Mouse (Mus musculus) kidney, postnatal 14 days (tissue): ENCODE results near the gene Smg6.
"Not testable (repeated sequence)": the region's sequence is repeated elsewhere in the genome, so short reads cannot be mapped to it uniquely, and the experiment has no call there.

Experiments
- DNase-seq: peaks from one replicate; pipeline ENCODE4 v3.0.0; 2022; ENCODE audit warnings: mixed read lengths

Smg6 gene

DNA sequence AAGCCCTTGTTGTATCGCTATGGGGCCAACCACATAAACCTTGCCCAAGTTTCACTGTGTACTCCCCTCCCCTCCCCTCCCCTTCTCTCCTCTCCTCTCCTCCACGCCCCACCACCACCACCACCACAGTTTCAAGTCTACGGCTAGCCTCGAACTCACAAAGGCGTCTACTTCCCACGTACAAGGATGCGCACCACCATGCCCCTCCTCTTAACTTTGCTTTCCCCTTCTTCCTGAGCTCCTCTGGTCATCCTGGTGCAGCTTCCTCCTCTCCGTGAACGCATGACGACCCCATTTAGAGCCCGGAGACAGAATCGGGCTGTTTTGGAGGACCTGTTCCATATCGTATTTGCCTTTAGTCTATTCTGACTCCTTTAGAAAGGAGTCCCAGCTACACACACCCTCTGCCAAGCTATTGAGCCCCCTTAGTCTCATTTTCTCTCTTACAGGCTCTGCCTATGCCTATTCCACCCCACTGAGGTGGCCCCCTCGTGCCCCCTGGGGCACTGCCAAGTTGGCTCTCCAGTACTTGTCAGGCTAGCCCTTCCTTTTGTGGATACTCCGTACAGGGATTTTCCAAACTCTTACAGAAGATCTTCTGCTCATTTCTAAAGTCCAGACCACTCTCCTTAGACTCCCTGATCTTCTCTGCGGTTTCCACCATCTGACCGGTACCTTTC is 245.7 kb downstream of the Smg6 start:
- no peak for DNase-seq

DNA sequence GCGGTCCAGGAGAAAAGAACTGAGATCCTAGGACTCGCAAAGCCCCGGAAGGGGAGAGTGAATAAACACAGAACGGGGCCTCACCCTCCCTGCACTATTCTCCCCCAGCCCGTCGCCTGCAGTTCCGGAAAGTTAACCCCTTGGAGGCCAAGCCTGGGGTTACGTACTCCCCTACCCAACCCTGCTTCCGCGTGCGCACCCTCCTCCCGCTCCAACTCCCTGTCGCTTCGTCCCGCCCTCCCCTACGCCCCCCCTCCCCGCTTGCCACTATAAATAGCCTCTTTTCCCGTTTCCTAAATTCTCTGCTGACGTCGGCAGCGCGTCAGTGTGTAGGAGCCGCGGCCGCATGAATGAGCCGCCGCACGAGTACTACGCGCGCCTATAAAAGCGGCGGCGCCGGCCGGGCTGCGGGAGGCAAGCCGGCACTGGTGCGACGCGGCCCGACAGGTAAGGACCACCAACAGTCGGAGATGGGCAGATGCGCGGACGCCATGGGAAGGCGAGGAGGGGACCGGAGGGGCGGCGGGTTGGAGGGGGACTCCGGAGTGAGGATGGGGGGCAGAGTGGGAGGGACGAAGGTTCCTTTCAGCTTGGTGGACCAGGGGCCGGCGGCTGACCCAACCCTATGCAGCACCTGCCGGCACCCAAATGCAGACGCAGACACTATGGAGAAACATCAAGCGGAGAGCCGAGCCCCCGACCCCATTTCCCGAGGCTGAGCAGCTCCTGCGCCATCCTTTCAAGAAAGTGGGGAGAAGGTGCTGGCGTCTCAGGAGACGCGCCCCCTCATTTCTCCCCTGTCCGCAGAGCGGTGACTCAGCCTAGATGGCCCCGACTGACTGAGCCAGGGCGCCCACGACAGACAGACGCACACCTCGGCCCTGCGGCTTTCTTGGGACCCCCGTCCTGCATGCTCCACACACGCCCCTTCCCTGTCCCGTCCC is 246.8 kb downstream of the Smg6 start:
- peak; percentile 53 for DNase-seq

DNA sequence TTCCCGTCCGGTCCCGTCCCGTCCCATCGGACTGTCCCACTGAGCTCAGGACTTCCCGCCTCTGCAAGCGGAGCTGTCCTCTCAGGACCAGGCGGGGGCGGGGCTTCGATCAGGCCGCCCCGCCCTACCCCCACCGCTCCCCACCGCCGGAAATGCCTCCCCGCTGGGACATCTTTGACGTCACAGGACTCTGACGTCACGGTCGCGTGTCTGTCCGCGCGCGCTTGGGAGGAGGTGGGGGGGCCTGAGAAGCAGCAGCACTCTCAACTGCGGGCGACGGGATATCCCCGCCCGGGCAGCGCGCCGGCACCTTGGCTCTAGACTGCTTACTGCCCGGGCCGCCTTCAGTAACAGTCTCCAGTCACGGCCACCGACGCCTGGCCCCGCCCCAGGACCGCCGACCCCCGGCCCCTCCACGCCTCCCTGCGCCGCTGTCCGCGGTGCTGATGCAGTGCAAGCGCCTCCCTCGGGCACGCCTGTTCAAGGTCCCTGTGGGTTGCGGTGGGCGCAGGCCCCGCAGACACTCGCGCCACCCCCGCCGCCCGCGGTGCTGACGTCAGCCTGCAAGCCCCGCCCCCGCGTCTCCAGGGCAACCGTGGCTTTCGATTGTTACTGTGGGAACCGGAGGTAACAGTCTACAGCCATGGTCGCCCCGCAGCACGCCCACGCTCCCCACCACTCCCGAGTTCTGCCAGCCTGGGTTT is 247.6 kb downstream of the Smg6 start:
- DNase-seq, result peak; percentile 91

DNA sequence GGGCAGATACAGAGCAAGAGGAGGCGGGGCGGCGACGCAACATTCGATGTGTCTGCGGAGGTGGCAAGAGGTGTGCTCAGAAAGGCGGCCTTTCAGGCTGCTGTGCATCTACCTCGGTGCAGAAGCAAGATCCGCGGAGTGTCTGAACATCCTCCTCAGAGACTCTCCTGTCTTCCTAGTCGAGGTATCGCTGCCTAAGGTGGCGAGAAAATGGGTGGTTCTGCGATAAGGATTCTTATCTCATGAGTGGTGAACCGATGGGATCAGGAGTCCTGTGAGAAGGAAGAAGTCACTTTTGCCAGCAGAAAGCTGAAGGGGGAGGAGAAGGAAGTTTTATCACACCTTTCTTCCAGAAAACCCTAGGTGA is 248.2 kb downstream of the Smg6 start:
- DNase-seq, result no peak

DNA sequence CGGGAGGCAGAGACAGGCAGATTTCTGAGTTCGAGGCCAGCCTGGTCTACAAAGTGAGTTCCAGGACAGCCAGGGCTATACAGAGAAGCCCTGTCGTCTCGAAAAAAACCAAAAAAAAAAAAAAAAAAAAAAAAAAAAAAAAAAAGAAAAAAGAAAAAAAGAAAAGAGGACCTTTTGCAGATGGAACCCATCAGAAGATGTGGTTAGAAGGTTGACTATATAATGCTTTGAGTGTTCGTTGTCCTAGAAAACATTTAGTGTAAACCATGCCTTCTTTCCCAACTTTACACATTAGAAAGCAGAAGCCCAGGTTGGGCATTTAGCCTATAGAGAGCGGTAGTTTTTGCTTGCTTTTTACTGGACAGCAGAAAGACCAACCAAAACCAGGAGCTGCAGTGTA is 249.0 kb downstream of the Smg6 start:
- not testable (repeated sequence) for DNase-seq

DNA sequence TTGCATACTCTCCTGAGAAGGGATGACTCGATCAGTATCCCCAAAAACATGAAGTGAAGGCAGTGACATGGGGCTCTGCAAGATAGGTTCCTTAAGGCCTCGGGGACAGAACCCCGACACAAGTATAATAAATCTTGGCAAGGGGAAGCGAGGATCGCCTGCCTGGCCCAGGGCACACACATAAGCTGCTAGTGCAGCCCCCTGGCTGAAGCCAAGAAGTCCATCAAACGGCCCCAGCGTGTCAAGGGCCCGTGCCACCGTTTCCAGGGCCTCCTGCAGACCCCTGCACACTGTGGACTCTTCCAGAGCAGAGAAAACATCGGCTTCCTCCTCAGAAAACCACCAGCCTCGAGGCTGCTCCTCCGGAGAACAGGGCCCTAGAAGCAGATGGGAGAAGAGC is 252.4 kb downstream of the Smg6 start:
- no peak for DNase-seq

DNA sequence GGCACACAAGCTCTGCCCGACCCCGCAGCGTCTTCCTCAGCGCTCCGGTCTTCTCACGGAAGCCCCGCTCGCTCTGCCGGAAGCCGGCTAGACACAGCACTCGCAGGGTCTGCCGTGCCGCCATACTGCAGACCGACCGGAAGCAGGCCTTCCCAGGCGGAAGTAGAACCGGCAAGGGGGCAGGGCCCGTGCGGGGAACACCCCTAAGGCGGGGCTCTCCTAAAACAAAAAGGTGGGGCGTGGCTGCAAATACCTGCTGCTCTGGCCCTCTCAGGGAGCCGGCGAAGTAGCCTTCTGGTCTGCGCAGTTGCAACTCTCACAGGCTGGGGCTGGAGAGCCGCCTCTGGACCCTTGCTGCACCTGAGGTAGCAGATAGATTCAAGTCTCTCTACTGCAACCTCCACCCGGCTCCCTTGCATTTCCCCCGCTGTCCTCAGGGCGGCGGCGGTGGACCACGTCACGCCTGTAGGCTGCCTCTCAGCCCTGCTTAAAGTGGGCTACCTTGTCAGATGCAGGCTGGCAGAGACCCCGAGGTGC is 253.1 kb downstream of the Smg6 start, which contains the start of gene Ovca2:
Gene Ovca2 (minus strand): TSS at position 164 of the 537 bp plus-strand sequence.
- peak; percentile 93 for DNase-seq

DNA sequence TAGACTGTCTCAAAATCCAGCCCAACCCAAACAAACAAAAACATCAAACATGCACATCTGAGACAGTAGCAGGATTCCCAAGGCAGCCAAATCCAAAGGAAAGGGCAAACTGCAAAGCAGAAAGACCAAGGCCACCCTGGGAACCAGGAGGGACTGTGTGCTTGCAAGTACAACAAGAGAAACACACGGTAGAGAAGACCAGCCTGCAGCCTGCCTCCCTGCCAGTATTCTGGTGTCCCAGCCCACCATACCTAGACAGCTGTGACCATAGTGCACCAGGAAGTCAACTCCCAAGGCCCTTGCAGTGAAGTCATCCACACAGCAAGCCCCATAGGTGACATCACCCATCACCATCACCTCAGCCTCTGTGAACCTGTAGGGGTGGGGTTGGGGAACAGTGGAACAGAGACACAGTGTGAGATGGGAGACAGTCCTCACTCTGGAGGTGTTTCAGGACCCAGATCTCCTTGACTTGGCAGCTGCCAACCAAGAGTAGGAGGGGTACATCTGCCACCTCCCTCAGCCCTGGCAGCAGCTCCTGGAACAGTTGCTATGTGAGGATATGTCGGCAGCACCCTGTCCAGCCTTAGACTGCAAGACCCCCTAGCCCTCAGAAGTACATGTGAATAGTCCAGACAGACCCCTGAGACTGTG is 258.4 kb downstream of the Smg6 start:
- DNase-seq, result no peak

DNA sequence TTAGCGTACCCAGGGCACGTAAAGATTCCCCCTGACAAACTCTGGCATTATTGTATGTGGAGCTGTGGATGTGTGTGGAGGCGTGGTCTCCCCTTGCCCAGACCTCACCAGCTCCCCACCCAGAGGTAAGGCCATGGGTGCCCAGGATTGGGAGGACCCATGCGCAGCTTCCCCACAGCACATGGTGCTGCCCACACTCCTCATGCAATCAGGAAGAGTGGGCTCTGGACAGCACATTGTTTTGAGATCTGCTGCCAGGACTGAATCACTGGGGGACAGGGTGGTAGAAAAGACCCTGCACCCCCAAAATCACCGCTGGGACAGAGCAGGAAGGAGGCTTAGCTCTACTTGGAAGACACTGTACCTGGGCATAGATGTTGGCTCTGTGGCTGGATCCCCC is 258.9 kb downstream of the Smg6 start:
- no peak for DNase-seq

DNA sequence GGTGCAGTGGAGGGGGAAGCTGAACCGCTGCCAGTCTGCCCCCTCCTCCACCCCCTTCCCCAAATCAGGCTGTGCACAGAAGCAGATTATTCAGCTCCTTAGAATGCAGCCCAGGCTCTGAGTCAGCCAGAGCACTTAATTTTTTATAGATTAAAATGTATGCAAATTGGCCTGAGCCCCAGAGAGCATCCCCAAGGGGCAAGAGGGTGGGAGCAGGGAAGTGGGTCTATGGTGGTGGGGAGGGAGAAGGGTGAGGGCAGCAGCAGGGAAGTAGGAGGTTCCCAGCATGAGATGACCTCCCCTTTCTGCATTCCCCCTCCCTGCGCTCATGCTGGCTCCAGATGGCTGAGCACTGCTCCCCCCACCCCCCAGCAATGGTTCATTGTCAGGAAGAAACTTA is 259.4 kb downstream of the Smg6 start:
- DNase-seq, result no peak

DNA sequence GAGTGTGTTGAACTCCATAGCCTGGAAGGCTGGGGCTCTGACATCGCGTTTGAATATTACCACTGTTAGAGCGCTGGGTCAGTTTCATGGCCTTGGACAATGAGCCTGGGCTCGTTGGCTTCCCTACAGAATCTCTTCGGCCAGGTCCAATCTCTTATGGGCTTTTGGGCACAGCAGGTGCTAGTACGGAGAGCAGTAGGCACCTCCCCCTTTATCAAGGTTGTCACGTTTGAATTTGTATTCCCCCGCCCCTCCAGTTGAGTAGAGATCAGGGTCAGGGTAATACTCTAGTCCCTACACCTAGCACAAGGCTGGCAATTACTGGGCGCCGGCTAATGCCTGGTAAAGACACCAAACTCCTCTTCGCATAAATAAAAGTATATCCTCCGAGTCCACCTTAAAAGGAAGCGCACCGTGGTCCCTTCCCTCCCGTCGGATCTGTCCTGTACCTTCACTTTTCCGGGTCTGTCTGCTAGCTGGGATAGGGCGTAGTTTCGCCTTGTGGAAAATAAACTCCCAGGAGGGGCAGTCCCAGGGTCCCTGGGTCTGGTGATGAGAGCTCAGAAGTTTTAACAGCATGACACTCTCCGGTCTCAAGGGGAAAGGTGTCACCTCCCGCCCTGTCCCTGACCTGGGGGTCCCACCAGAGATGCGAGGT is 264.2 kb downstream of the Smg6 start:
- DNase-seq, result no peak

DNA sequence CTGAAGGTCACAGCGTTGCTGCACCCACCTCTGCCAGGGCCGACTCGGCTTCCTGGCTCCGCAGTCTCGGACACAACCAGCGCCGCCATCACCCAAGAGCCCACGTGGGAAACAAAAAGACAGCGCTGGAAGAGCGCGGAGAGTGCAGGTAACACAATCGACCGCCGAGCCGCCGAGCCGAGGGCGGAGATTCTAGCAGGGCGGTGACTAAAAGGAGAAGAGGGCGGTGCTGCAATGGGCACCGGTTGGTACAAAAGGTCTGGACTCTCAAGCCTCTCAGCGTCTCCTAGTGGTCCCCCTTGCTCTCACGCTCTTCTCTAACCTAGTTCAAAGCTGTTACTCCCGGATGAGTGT is 264.7 kb downstream of the Smg6 start:
- peak; percentile 90 for DNase-seq

DNA sequence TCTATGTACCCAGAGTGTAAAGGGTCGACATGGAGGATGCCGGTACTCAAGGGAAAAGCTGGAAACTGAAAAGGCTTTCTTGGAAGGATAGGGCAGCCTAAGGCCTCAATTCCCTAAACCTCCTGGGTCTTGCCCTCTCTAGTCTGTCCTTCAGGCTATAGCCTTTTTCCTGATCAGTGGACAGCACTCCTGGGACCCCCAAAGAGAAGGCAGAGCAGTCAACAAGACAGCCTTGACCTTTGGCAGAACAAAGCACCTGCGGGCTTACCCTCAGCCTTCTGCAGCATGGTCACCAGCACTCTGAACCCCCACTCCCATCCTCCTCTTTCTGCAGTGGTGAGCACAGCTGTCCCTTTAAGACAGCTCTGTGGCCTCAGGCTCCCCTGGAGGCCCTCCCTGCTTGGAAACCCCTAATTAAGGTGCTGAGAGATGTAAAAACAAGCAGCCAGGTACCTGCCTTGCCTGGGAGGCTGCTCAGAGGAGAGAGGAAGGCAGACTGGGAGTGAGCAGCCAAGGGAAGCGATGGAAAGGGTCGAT is 265.4 kb downstream of the Smg6 start, which contains the start of gene Dph1:
Gene Dph1 (minus strand): TSS at position 337 of the 537 bp plus-strand sequence.
- no peak for DNase-seq

DNA sequence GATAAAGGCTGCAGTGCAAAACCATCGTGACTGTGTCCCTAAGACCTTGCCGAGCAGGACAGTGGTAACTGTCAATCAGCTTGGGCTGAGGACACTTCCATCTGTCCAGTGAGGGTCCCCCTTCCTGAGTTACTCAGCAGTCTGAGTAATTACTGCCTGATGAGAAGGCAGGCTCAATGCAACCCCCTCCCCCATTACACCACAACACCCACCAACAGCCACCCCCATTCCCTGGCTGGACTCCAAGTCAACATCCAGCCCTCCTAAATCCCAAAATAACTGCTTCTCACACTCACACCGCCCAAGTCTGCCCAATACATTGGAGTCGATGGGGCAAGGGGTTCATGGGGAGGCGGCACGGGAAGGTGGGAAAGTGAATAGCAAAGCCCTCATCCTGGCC is 266.2 kb downstream of the Smg6 start:
- no peak for DNase-seq

DNA sequence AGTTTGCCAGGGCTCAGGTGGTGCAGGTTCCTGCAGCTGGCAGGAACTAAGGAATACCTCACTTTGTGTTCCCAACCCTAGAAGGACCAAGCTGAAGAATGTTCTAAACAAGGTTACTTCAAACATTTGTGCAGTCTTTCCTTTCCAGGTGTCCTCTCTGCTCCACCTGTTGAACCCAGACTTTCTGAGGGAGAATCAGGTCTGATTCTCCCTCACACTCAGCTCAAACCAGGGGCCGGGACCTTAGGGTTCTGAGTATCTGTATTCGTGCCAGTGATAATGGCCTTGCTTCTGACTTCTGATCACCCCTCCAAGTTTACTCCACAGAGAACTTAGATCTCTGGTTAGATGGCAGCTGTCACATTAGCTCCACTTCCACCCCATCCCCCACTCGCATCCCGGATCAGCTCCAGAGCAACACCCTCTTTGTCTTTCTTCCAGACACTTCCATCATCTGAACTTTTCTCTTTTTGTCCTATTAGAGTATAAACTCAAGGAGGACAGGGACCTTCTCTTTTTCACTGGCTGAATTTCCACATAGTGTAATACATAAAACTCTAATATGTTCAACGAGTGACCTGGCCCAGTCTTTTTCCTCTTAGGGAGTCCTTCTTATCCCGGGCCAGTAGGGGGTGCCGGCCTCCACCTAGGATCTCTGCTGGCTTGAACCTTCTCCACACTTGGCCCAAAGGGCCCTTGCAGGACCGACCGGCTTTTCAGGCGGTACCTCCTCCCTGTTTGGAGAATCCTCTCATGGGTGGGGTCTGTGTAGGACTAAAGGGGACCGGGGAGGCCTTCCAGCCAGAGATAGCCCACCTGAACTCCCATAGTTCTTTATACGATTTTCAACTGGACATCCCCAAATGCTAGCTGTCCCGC is 267.0 kb downstream of the Smg6 start:
- peak; percentile 87 for DNase-seq

DNA sequence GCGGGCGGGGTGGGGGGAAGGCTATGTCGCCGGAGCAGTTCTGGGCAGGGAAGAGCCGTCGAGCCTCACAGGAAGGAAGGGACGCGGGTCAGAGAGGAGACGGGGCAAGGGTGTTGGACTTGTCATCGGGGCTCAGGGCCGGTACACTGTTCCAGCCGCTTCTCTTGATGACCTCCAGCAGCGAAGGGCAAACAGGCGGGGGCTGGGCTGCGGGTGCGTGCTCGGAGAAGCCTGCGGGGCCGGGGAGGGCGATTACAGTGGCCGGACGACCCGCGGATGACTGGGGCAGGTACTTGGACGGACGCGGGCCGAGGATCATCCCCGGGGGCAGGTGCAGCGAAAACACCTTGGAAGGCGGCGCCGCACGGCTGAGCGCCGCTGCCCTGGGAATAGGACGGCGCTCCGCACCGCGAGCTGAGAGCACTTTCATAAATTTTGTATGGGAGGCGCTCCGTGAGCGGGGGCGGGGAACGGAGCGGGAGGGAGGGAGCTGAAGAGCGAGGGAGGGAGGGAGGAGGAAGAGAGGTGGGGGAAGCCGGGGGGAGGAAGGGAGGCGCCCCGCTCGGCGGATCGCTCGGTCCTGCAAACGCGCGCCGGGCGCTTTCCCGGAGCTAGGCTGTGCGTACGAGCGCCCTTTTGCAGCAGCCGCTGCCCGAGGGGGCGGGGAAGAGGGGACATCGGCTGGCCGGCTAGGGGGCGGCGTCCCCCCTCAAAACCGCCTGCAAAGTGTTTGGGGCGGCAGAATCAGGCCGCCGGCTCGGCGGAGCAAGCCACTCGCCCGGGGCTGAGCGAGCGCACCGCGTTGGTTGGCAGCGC is 267.8 kb downstream of the Smg6 start, which contains the start of gene Rtn4rl1:
Gene Rtn4rl1 (plus strand): TSS at position 528 of the 816 bp plus-strand sequence.
- DNase-seq, result peak; percentile 81

DNA sequence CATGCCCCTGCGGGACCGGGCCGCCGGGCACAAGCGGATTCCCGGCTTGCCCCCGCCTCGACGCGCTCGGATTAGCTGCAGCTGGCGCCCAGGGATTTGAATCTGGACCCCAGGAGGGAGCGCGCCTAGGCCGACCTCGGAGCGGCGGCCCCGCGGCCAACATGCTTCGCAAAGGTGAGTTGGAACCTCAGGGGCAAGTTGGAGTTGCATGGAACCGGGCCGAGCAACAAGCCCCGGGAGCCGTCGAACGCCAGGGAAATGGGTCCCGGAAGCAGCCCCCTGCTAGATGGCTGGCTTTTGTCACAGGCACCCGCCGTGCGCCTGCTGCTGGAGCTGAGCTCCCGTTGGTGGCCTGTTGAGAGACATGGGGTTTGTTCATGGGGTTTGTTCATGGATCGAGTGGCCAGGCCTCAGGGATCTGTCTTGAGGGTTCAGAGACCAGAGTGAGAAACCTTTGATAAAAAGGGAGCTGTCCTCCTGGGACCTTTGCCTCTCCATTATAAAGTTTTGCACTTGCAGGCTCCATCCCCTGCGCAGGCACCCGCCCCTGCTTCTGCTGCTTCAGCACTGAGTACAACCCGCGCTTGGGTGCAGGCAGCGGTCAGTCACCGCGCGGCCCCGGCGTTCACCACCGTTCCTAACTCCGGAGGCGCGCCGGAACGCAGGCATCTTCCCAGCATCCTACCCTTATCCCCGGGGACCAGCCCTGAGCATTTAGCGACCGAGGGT is 268.7 kb downstream of the Smg6 start:
- DNase-seq, result no peak

DNA sequence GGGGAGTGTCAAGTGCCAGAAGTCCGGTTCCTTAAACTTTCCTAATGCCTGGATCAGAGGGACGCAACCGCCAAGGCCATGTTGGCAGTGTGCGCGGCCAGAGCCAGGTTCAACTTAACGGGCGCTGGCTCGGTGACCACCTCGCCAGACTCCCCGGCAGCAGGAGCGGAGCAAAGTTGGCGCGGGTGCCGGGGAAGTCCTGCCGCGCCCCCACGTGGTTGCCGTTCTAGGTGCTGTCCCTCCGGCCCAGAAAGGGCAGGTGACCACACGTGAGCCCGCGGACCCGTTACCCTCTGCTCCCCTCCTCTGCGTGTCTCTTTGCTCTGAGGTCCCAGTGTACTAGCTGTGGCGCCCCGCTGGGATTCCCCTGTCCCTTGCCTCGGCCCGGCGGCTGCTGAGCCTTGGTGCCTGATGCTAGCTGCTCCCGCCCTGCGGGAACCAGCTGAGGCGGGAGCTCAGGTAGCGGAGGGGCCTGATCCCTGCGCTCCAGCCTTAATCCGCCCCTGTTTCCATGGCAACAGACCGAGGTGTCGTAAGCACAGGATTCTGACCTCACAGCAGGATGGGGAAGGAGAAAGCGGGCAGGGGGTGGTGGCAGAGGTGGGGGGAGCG is 269.3 kb downstream of the Smg6 start:
- peak; percentile 67 for DNase-seq

DNA sequence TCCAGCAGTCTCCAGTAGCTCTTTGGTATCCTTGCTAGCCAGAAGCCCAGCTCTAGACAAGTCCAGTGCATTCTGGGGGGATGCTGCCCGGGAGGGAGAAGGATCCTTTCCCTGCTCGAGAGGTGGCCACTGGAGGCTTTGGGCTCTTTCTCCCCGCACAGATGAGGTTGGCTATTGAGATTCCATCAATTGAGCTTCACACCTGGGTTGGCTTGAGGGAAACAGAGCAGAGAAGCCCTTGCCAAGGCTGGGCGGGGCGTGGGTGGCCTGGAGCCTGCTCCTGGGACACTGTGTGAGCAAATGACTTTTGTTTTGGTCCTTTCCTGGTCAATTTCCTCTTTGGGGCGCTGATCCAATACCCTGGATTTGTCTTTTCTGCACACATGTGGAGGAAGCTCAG is 270.5 kb downstream of the Smg6 start:
- DNase-seq, result no peak
